Mouse (Mus musculus): Measurements from ENCODE around the gene Shank2. TPM values are rescaled to one million over a fixed set of nuclear protein-coding genes. Genes with fewer than 3 reads are reported as not detected.
A peak's percentile ranks its signal among the peaks of the same experiment; 100 is the strongest.

Shank2 gene
- polyA plus RNA-seq, 1 experiment from 2014 or later: 9.7 TPM

GRCm38 (mm10) chr7:144111026-144111604, 109.4 kb downstream of the Shank2 start:
- Histone ChIP-seq H3K4me1 (replicated peaks; ENCODE audit: control insufficient read depth, insufficient read depth, low read length) (peaks cover 13% of the 10 kb centered on the region), H3K27ac (ENCODE audit: low read length) (no peak overlapping the region), H3K4me3 (replicated peaks; ENCODE audit: low read length) (no peak overlapping the region), H3K9me3 (ENCODE audit: control insufficient read depth, low read length) (no peaks in the 10 kb centered on the region), H3K27me3 (replicated peaks; ENCODE audit: control insufficient read depth, insufficient read depth, low read length) (no peaks in the 10 kb centered on the region), H3K36me3 (ENCODE audit: control insufficient read depth, insufficient read depth) (no peaks in the 10 kb centered on the region), H3K4me2 (ENCODE audit: low read length) (no peak overlapping the region), H3K9ac (replicated peaks; ENCODE audit: low read depth, low read length) (no peak overlapping the region)
- no peak for ATAC-seq
- WGBS: 34% methylated on average over 4 of the region's 4 CpGs

GRCm38 (mm10) chr7:144111981-144112380, 110.3 kb downstream of the Shank2 start:
- H3K4me2 ChIP-seq (ENCODE audit: low read length): no peak overlapping the region
- no peaks in the 10 kb centered on the region for H3K9me3 ChIP-seq (ENCODE audit: control insufficient read depth, low read length)
- no peaks in the 10 kb centered on the region for H3K27me3 ChIP-seq (replicated peaks; ENCODE audit: control insufficient read depth, insufficient read depth, low read length)
- no peak overlapping the region for H3K9ac ChIP-seq (replicated peaks; ENCODE audit: low read depth, low read length)
- 79% methylated on average over 3 of the region's 3 CpGs for WGBS
- no peaks in the 10 kb centered on the region for H3K36me3 ChIP-seq (ENCODE audit: control insufficient read depth, insufficient read depth)
- no peak overlapping the region for H3K27ac ChIP-seq (ENCODE audit: low read length)
- no peak overlapping the region for H3K4me3 ChIP-seq (replicated peaks; ENCODE audit: low read length)
- peaks cover 8% of the 10 kb centered on the region; the same call in 1 of the 2 replicates for H3K4me1 ChIP-seq (replicated peaks; ENCODE audit: control insufficient read depth, insufficient read depth, low read length)
- ATAC-seq: no peak

GRCm38 (mm10) chr7:144114230-144114629, 112.5 kb downstream of the Shank2 start:
- no peak overlapping the region for H3K9ac ChIP-seq (replicated peaks; ENCODE audit: low read depth, low read length)
- no peak overlapping the region for H3K27ac ChIP-seq (ENCODE audit: low read length)
- H3K27me3 ChIP-seq (replicated peaks; ENCODE audit: control insufficient read depth, insufficient read depth, low read length): no peaks in the 10 kb centered on the region
- no peaks in the 10 kb centered on the region for H3K9me3 ChIP-seq (ENCODE audit: control insufficient read depth, low read length)
- peaks cover 8% of the 10 kb centered on the region; the same call in 1 of the 2 replicates for H3K4me1 ChIP-seq (replicated peaks; ENCODE audit: control insufficient read depth, insufficient read depth, low read length)
- no peaks in the 10 kb centered on the region for H3K36me3 ChIP-seq (ENCODE audit: control insufficient read depth, insufficient read depth)
- WGBS: 89% methylated on average over 3 of the region's 3 CpGs
- ATAC-seq: no peak
- no peak overlapping the region for H3K4me2 ChIP-seq (ENCODE audit: low read length)
- H3K4me3 ChIP-seq (replicated peaks; ENCODE audit: low read length): no peak overlapping the region

- H3K4me3 ChIP-seq (replicated peaks; ENCODE audit: low read length): no peak overlapping the region
- no peaks in the 10 kb centered on the region for H3K9me3 ChIP-seq (ENCODE audit: control insufficient read depth, low read length)
- no peak overlapping the region for H3K9ac ChIP-seq (replicated peaks; ENCODE audit: low read depth, low read length)
- H3K27ac ChIP-seq (ENCODE audit: low read length): no peak overlapping the region
- H3K36me3 ChIP-seq (ENCODE audit: control insufficient read depth, insufficient read depth): no peaks in the 10 kb centered on the region
- ATAC-seq: no peak
- H3K4me1 ChIP-seq (replicated peaks; ENCODE audit: control insufficient read depth, insufficient read depth, low read length): no peaks in the 10 kb centered on the region
- no peak overlapping the region for H3K4me2 ChIP-seq (ENCODE audit: low read length)
- H3K27me3 ChIP-seq (replicated peaks; ENCODE audit: control insufficient read depth, insufficient read depth, low read length): no peaks in the 10 kb centered on the region
- WGBS: 92% methylated on average over 1 of the region's 1 CpGs
Measured at GRCm38 (mm10) chr7:144119562-144119961, 117.8 kb downstream of the Shank2 start.

GRCm38 (mm10) chr7:144132699-144133387, 131.1 kb downstream of the Shank2 start:
- peak; percentile 92 for ATAC-seq
- peak overlapping the region; percentile 22; the same call in 1 of the 2 replicates for H3K9ac ChIP-seq (replicated peaks; ENCODE audit: low read depth, low read length)
- peak overlapping the region; percentile 21 for H3K4me3 ChIP-seq (replicated peaks; ENCODE audit: low read length)

GRCm38 (mm10) chr7:144133388-144133998, 131.8 kb downstream of the Shank2 start:
- Histone ChIP-seq H3K27ac (ENCODE audit: low read length) (peak overlapping the region; percentile 77), H3K9ac (replicated peaks; ENCODE audit: low read depth, low read length) (0 out of 2 replicates have a peak overlapping the region, but pooled peaks have one; percentile 2), H3K4me3 (replicated peaks; ENCODE audit: low read length) (peak overlapping the region; percentile 17), H3K27me3 (replicated peaks; ENCODE audit: control insufficient read depth, insufficient read depth, low read length) (no peaks in the 10 kb centered on the region), H3K9me3 (ENCODE audit: control insufficient read depth, low read length) (no peaks in the 10 kb centered on the region), H3K4me1 (replicated peaks; ENCODE audit: control insufficient read depth, insufficient read depth, low read length) (peaks cover 15% of the 10 kb centered on the region), H3K4me2 (ENCODE audit: low read length) (peak overlapping the region; percentile 18; the same call in 1 of the 2 replicates), H3K36me3 (ENCODE audit: control insufficient read depth, insufficient read depth) (no peaks in the 10 kb centered on the region)
- ATAC-seq: peak; percentile 39
- WGBS: 43% methylated on average over 9 of the region's 9 CpGs

More at GRCm38 (mm10) chr7:144132699-144133387, 131.1 kb downstream of the Shank2 start:
- H3K4me2 ChIP-seq (ENCODE audit: low read length): peak overlapping the region; percentile 18
- H3K4me1 ChIP-seq (replicated peaks; ENCODE audit: control insufficient read depth, insufficient read depth, low read length): peaks cover 15% of the 10 kb centered on the region
- H3K9me3 ChIP-seq (ENCODE audit: control insufficient read depth, low read length): no peaks in the 10 kb centered on the region
- no peaks in the 10 kb centered on the region for H3K27me3 ChIP-seq (replicated peaks; ENCODE audit: control insufficient read depth, insufficient read depth, low read length)
- H3K36me3 ChIP-seq (ENCODE audit: control insufficient read depth, insufficient read depth): no peaks in the 10 kb centered on the region
- 59% methylated on average over 22 of the region's 22 CpGs for WGBS
- peak overlapping the region; percentile 77 for H3K27ac ChIP-seq (ENCODE audit: low read length)

- 85% methylated on average over 11 of the region's 11 CpGs for WGBS
- Histone ChIP-seq H3K27ac (ENCODE audit: low read length) (no peak overlapping the region), H3K36me3 (ENCODE audit: control insufficient read depth, insufficient read depth) (no peaks in the 10 kb centered on the region), H3K4me2 (ENCODE audit: low read length) (no peak overlapping the region), H3K27me3 (replicated peaks; ENCODE audit: control insufficient read depth, insufficient read depth, low read length) (no peaks in the 10 kb centered on the region), H3K9me3 (ENCODE audit: control insufficient read depth, low read length) (no peaks in the 10 kb centered on the region), H3K4me3 (replicated peaks; ENCODE audit: low read length) (no peak overlapping the region), H3K4me1 (replicated peaks; ENCODE audit: control insufficient read depth, insufficient read depth, low read length) (peaks cover 15% of the 10 kb centered on the region), H3K9ac (replicated peaks; ENCODE audit: low read depth, low read length) (no peak overlapping the region)
- ATAC-seq: 0 out of 2 replicates have a peak, but pooled peaks have one; percentile 19
Measured at GRCm38 (mm10) chr7:144134699-144135098, 133.0 kb downstream of the Shank2 start.

GRCm38 (mm10) chr7:144137827-144138226, 136.1 kb downstream of the Shank2 start:
- Histone ChIP-seq H3K9ac (replicated peaks; ENCODE audit: low read depth, low read length) (no peak overlapping the region), H3K4me2 (ENCODE audit: low read length) (no peak overlapping the region), H3K4me1 (replicated peaks; ENCODE audit: control insufficient read depth, insufficient read depth, low read length) (peaks cover 11% of the 10 kb centered on the region), H3K9me3 (ENCODE audit: control insufficient read depth, low read length) (no peaks in the 10 kb centered on the region), H3K4me3 (replicated peaks; ENCODE audit: low read length) (no peak overlapping the region), H3K27ac (ENCODE audit: low read length) (no peak overlapping the region), H3K27me3 (replicated peaks; ENCODE audit: control insufficient read depth, insufficient read depth, low read length) (no peaks in the 10 kb centered on the region), H3K36me3 (ENCODE audit: control insufficient read depth, insufficient read depth) (no peaks in the 10 kb centered on the region)
- no peak for ATAC-seq
- WGBS: 76% methylated on average over 2 of the region's 2 CpGs

- H3K27ac ChIP-seq (ENCODE audit: low read length): no peak overlapping the region
- no peak overlapping the region for H3K9ac ChIP-seq (replicated peaks; ENCODE audit: low read depth, low read length)
- no peaks in the 10 kb centered on the region for H3K27me3 ChIP-seq (replicated peaks; ENCODE audit: control insufficient read depth, insufficient read depth, low read length)
- H3K36me3 ChIP-seq (ENCODE audit: control insufficient read depth, insufficient read depth): no peaks in the 10 kb centered on the region
- ATAC-seq: no peak
- peaks cover 5% of the 10 kb centered on the region; the same call in 1 of the 2 replicates for H3K4me1 ChIP-seq (replicated peaks; ENCODE audit: control insufficient read depth, insufficient read depth, low read length)
- 50% methylated on average over 2 of the region's 2 CpGs for WGBS
- H3K4me2 ChIP-seq (ENCODE audit: low read length): no peak overlapping the region
- H3K4me3 ChIP-seq (replicated peaks; ENCODE audit: low read length): no peak overlapping the region
- no peaks in the 10 kb centered on the region for H3K9me3 ChIP-seq (ENCODE audit: control insufficient read depth, low read length)
Measured at GRCm38 (mm10) chr7:144138476-144138875, 136.7 kb downstream of the Shank2 start.
